Mouse (Mus musculus): ENCODE data around the gene Prdm4. TPM values are rescaled to one million over a fixed set of nuclear protein-coding genes. Genes with fewer than 3 reads are reported as not detected.

The Prdm4 gene
- polyA plus RNA-seq, 1 experiment, result 26.3 TPM

GRCm38 (mm10) chr10:85928499-85929207 lies 11.7 kb upstream of the Prdm4 start:
- H3K27ac ChIP-seq (ENCODE audit: insufficient read depth, low read depth, low read length), result no peak overlapping the region

GRCm38 (mm10) chr10:85927676-85928445 lies 10.9 kb upstream of the Prdm4 start, which contains the start of gene Ascl4:
TSS of gene Ascl4 (plus strand) at chr10:85927681.
- no peaks in the 10 kb centered on the region for H3K4me1 ChIP-seq (ENCODE audit: control insufficient read depth, insufficient read depth, insufficient read length, low read length)
- WGBS, result 1% methylated on average over 23 of the region's 23 CpGs
- H3K4me3 ChIP-seq (ENCODE audit: low read depth, low read length), result peak within 1 kb of the TSS; percentile 78
- TF ChIP-seq CTCF (IDR thresholded peaks at IDR 0.05; ENCODE audit: extremely low read depth, insufficient read length, insufficient replicate concordance, low read depth, low read length) (no peak), POLR2A (IDR thresholded peaks at IDR 0.05; ENCODE audit: low read depth, low read length) (no peak)
- H3K36me3 ChIP-seq (ENCODE audit: control insufficient read depth, insufficient read depth, low read length), result no peaks in the 10 kb centered on the region
- no peaks in the 10 kb centered on the region for H3K27me3 ChIP-seq (ENCODE audit: control insufficient read depth, insufficient read depth, low read length)
- no peak within 1 kb of the TSS for H3K27ac ChIP-seq (ENCODE audit: insufficient read depth, low read depth, low read length)

More at GRCm38 (mm10) chr10:85928499-85929207, 11.7 kb upstream of the Prdm4 start:
- Histone ChIP-seq H3K4me3 (ENCODE audit: low read depth, low read length) (peak overlapping the region; percentile 78), H3K27me3 (ENCODE audit: control insufficient read depth, insufficient read depth, low read length) (no peaks in the 10 kb centered on the region), H3K4me1 (ENCODE audit: control insufficient read depth, insufficient read depth, insufficient read length, low read length) (no peaks in the 10 kb centered on the region), H3K36me3 (ENCODE audit: control insufficient read depth, insufficient read depth, low read length) (no peaks in the 10 kb centered on the region)
- TF ChIP-seq POLR2A (IDR thresholded peaks at IDR 0.05; ENCODE audit: low read depth, low read length) (no peak), CTCF (IDR thresholded peaks at IDR 0.05; ENCODE audit: extremely low read depth, insufficient read length, insufficient replicate concordance, low read depth, low read length) (peak; percentile 33; the same call in 1 of the 2 replicates)
- WGBS, result 1% methylated on average over 63 of the region's 63 CpGs

GRCm38 (mm10) chr10:85879886-85880486 lies 37.0 kb downstream of the Prdm4 start:
- Histone ChIP-seq H3K27me3 (ENCODE audit: control insufficient read depth, insufficient read depth, low read length) (no peaks in the 10 kb centered on the region), H3K36me3 (ENCODE audit: control insufficient read depth, insufficient read depth, low read length) (peaks cover 63% of the 10 kb centered on the region), H3K4me1 (ENCODE audit: control insufficient read depth, insufficient read depth, insufficient read length, low read length) (no peaks in the 10 kb centered on the region), H3K4me3 (ENCODE audit: low read depth, low read length) (no peak overlapping the region), H3K27ac (ENCODE audit: insufficient read depth, low read depth, low read length) (no peak overlapping the region)
- WGBS, result 90% methylated on average over 8 of the region's 8 CpGs
- TF ChIP-seq CTCF (IDR thresholded peaks at IDR 0.05; ENCODE audit: extremely low read depth, insufficient read length, insufficient replicate concordance, low read depth, low read length) (no peak), POLR2A (IDR thresholded peaks at IDR 0.05; ENCODE audit: low read depth, low read length) (no peak)

- Histone ChIP-seq H3K36me3 (ENCODE audit: control insufficient read depth, insufficient read depth, low read length) (peaks cover 35% of the 10 kb centered on the region), H3K4me1 (ENCODE audit: control insufficient read depth, insufficient read depth, insufficient read length, low read length) (no peaks in the 10 kb centered on the region), H3K27me3 (ENCODE audit: control insufficient read depth, insufficient read depth, low read length) (no peaks in the 10 kb centered on the region), H3K27ac (ENCODE audit: insufficient read depth, low read depth, low read length) (no peak overlapping the region), H3K4me3 (ENCODE audit: low read depth, low read length) (no peak overlapping the region)
- no peak for TF ChIP-seq CTCF (IDR thresholded peaks at IDR 0.05; ENCODE audit: extremely low read depth, insufficient read length, insufficient replicate concordance, low read depth, low read length)
- TF ChIP-seq POLR2A (IDR thresholded peaks at IDR 0.05; ENCODE audit: low read depth, low read length), result no peak
- whole genome bisulfite sequencing, result 80% methylated on average over 5 of the region's 5 CpGs
These were observed 41.1 kb downstream of the Prdm4 start for GRCm38 (mm10) chr10:85875812-85876211.

GRCm38 (mm10) chr10:85873861-85874544 lies 42.9 kb downstream of the Prdm4 start:
- peaks cover 21% of the 10 kb centered on the region for H3K36me3 ChIP-seq (ENCODE audit: control insufficient read depth, insufficient read depth, low read length)
- no peaks in the 10 kb centered on the region for H3K4me1 ChIP-seq (ENCODE audit: control insufficient read depth, insufficient read depth, insufficient read length, low read length)
- WGBS, result 86% methylated on average over 13 of the region's 13 CpGs
- no peak overlapping the region for H3K27ac ChIP-seq (ENCODE audit: insufficient read depth, low read depth, low read length)
- TF ChIP-seq POLR2A (IDR thresholded peaks at IDR 0.05; ENCODE audit: low read depth, low read length) (no peak), CTCF (IDR thresholded peaks at IDR 0.05; ENCODE audit: extremely low read depth, insufficient read length, insufficient replicate concordance, low read depth, low read length) (no peak)
- H3K4me3 ChIP-seq (ENCODE audit: low read depth, low read length), result no peak overlapping the region
- no peaks in the 10 kb centered on the region for H3K27me3 ChIP-seq (ENCODE audit: control insufficient read depth, insufficient read depth, low read length)

GRCm38 (mm10) chr10:85872479-85872773 lies 44.5 kb downstream of the Prdm4 start:
- H3K4me3 ChIP-seq (ENCODE audit: low read depth, low read length), result peak overlapping the region; percentile 76
- no peaks in the 10 kb centered on the region for H3K4me1 ChIP-seq (ENCODE audit: control insufficient read depth, insufficient read depth, insufficient read length, low read length)
- H3K27me3 ChIP-seq (ENCODE audit: control insufficient read depth, insufficient read depth, low read length), result no peaks in the 10 kb centered on the region
- peaks cover 10% of the 10 kb centered on the region for H3K36me3 ChIP-seq (ENCODE audit: control insufficient read depth, insufficient read depth, low read length)
- WGBS, result under 1% methylated on average over 5 of the region's 5 CpGs
- H3K27ac ChIP-seq (ENCODE audit: insufficient read depth, low read depth, low read length), result no peak overlapping the region
- TF ChIP-seq POLR2A (IDR thresholded peaks at IDR 0.05; ENCODE audit: low read depth, low read length) (no peak), CTCF (IDR thresholded peaks at IDR 0.05; ENCODE audit: extremely low read depth, insufficient read length, insufficient replicate concordance, low read depth, low read length) (no peak)
